Comparison of ENCODE assay signal across 17 mouse cellular contexts in the genomic region with DNA sequence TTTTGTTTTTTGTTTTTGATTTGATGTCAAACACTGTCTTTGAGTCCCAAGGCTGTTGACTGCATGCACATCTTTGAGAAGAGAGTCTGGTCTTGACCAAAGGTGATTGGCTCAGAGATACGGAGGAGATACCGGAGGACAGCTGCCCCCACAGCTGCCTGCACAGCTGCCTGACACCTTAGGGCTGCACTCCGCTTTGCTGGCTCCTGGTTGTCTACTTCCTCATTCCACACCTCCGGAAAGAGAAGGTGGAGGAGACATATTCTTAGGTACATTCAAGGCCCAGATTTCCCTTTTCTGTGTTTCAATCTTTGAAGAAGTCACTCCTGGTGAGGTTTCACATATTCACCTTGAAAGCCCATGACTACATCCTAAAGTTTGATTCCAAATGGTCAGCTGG. TPM values are rescaled to one million over a fixed set of nuclear protein-coding genes. Genes with fewer than 3 reads are reported as not detected.
DNase-seq lines count a peak whose midpoint lies in the region; ATAC-seq and TF ChIP-seq lines count a peak whose summit lies in the region.
"Had no signal": no experiment of that assay in that cellular context is flagged by ENCODE, and none has a peak within 500 bp of the region (broad histone marks: within the 10 kb centered on the region; RNA-seq: fewer than 3 reads in every experiment).

No protein-coding gene starts in this region.

- H3K27ac ChIP-seq in spleen, adult 2 months (ENCODE audit: insufficient read depth, low read length) = peak overlapping the region; percentile 35
- H3K27ac ChIP-seq in bone marrow, adult 2 months (ENCODE audit: control insufficient read depth, insufficient read depth, low read depth, low read length, poor library complexity) = peak overlapping the region; percentile 37; the same call in 1 of the 2 replicates
- H3K27ac ChIP-seq: embryonic facial prominence, embryonic 15.5 days; forebrain, embryonic 15.5 days; hindbrain, embryonic 15.5 days had no signal

- ATAC-seq in megakaryocyte, adult 5-6 weeks (ENCODE audit: poor library complexity, severe bottlenecking) = peak; percentile 80
- no peak for ATAC-seq in erythroblast, adult 5-6 weeks (replicated peaks; ENCODE audit: low FRiP score, poor library complexity, severe bottlenecking)
- ATAC-seq: forebrain, embryonic 15.5 days had no signal

- DNase-seq in spleen, adult 2 months (ENCODE audit: low read depth in 1 of 2, low spot score in 2 of 2) = peak in 1 of 2 experiments; percentile 51
- no peak for DNase-seq in spleen, adult 12 weeks (ENCODE audit: low spot score)
- DNase-seq in gastrocnemius, adult 18-20 months (ENCODE audit: low spot score) = no peak
- DNase-seq in thymus, postnatal 10 days (ENCODE audit: low spot score in 2 of 2) = no peak
- DNase-seq: adrenal gland, postnatal 14 days; cerebellum, adult 18-20 months; cerebellum, adult 9-11 months; cerebellum, postnatal 36 days; gastrocnemius, postnatal 14 days had no signal

- peaks cover 15% of the 10 kb centered on the region; the same call in 1 of the 2 replicates for H3K4me1 ChIP-seq in spleen, adult 2 months (ENCODE audit: control insufficient read depth, insufficient read depth, insufficient read length)
- no peaks in the 10 kb centered on the region; the same call in none of the 2 replicates for H3K4me1 ChIP-seq in bone marrow, adult 2 months (ENCODE audit: control insufficient read depth, insufficient read depth, low read length)

- 37% methylated on average over 4 of the region's 4 CpGs for WGBS in spleen, adult 2 months
- WGBS in bone marrow, adult 2 months = 23% methylated on average over 4 of the region's 4 CpGs

- peaks cover 1% of the 10 kb centered on the region; the same call in 1 of the 2 replicates for H3K36me3 ChIP-seq in spleen, adult 2 months (ENCODE audit: control insufficient read depth, insufficient read depth, low read length)
- H3K36me3 ChIP-seq: forebrain, embryonic 15.5 days; G1E; hindbrain, embryonic 15.5 days had no signal

- no peak for TF ChIP-seq CTCF in spleen, adult 2 months (IDR thresholded peaks at IDR 0.05; ENCODE audit: extremely low read depth, insufficient read depth, insufficient read length, insufficient replicate concordance)
- TF ChIP-seq CTCF in bone marrow, adult 2 months (IDR thresholded peaks at IDR 0.05; ENCODE audit: control insufficient read depth, insufficient read depth, low read length) = no peak

- TF ChIP-seq POLR2A in spleen, adult 2 months (IDR thresholded peaks at IDR 0.05; ENCODE audit: low read depth, low read length) = no peak
- no peak for TF ChIP-seq POLR2A in bone marrow, adult 2 months (IDR thresholded peaks at IDR 0.05; ENCODE audit: borderline replicate concordance, control insufficient read depth, low read depth, low read length)

- no peaks in the 10 kb centered on the region for H3K27me3 ChIP-seq in spleen, adult 2 months (ENCODE audit: control insufficient read depth, insufficient read depth, low read length)
- H3K27me3 ChIP-seq: embryonic facial prominence, embryonic 15.5 days; forebrain, embryonic 15.5 days; heart, embryonic 12.5 days; hindbrain, embryonic 15.5 days had no signal

- no peak overlapping the region for H3K4me3 ChIP-seq in spleen, adult 2 months (ENCODE audit: extremely low read depth, insufficient read depth, insufficient read length)
- H3K4me3 ChIP-seq in bone marrow, adult 2 months (replicated peaks; ENCODE audit: control insufficient read depth, low read depth, low read length) = peak overlapping the region; percentile 18
- H3K4me3 ChIP-seq: embryonic facial prominence, embryonic 15.5 days; forebrain, embryonic 15.5 days; heart, embryonic 12.5 days; hindbrain, embryonic 15.5 days had no signal

RNA-seq across cellular contexts. Expression of a gene that starts 25.9 kb away (rescaled TPM):
- 4.5 and 5.5 TPM in 2 replicates for polyA plus RNA-seq in spleen, adult 2 months (2012; rRNA removed)
- polyA plus RNA-seq in bone marrow, adult 2 months (2011; ENCODE audit: insufficient read depth, insufficient read length, low replicate concordance, missing spikeins) = 2.7 and 14.3 TPM in 2 replicates
- total RNA-seq in megakaryocyte, adult 5-6 weeks (2015) = 28.5 and 29.3 TPM in 2 replicates
- total RNA-seq in megakaryocyte, adult 5-6 weeks (2017) = 14.4 and 14.5 TPM in 2 replicates
- total RNA-seq in erythroblast, adult 5-6 weeks (2015; ENCODE audit: low replicate concordance) = 7.5 and 11.3 TPM in 2 replicates
- 4.2 and 4.3 TPM in 2 replicates for total RNA-seq in erythroblast, adult 5-6 weeks (2017; ENCODE audit: low replicate concordance)
- total RNA-seq in gastrocnemius, adult 18-20 months (2021) = 10 to 100 TPM; 16.6 to 33.9 TPM
- polyA plus RNA-seq: G1E had no signal
